Mouse (Mus musculus): Measurements from ENCODE around the gene Nrd1. TPM values are rescaled to one million over a fixed set of nuclear protein-coding genes. Genes with fewer than 3 reads are reported as not detected.

Gene Nrd1
- polyA plus RNA-seq, 1 experiment from 2014 or later, result 73.6 TPM

DNA sequence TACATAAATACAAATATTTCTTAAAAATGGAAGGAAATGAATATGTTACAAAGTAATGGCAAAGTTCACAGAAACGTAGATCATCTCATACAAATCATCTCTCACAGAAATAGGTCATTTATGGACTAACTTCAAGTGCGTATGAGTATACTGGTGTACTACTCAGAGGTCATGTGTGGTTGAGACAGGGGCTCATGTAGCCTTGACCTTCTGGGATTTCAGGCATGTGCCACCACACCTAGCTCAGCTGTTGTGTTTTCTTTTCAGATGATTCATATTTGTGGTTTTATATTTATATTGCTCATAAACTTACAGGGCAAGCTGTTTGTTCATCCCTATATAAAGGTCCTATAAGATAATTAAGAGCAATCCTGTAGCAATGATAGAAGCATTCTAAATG lies 29.8 kb downstream of the Nrd1 start:
- no peaks in the 10 kb centered on the region for H3K27me3 ChIP-seq
- H3K36me3 ChIP-seq, result peaks cover 51% of the 10 kb centered on the region
- 96% methylated on average over 2 of the region's 2 CpGs for WGBS
- H3K9me3 ChIP-seq, result no peaks in the 10 kb centered on the region
- H3K4me2 ChIP-seq, result no peak overlapping the region
- H3K4me1 ChIP-seq (replicated peaks), result no peaks in the 10 kb centered on the region
- H3K9ac ChIP-seq, result no peak overlapping the region
- no peak overlapping the region for H3K4me3 ChIP-seq
- no peak overlapping the region for H3K27ac ChIP-seq (replicated peaks)
- no peak for ATAC-seq (ENCODE audit: low FRiP score, low read depth)

DNA sequence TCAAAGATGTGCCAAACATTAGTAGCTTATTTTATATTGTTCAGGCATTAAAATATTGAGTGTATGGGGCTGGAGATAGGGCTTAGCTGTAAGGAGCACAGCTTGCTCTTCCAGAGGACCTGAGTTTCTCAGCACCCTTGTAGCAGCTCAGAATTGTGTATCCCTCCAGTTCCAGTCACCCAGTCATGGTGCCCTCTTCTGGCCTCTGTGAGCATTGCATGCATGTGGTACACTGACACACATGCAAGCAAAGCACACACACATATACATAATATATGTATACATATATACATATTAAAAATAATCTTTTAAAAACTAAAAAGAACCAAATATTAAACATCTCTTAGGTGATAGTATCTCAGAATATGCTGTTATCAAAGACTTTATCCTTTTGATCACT lies 35.9 kb downstream of the Nrd1 start:
- Histone ChIP-seq H3K9ac (no peak overlapping the region), H3K36me3 (peaks cover 59% of the 10 kb centered on the region), H3K4me2 (no peak overlapping the region), H3K4me3 (no peak overlapping the region), H3K27ac (replicated peaks) (no peak overlapping the region), H3K9me3 (no peaks in the 10 kb centered on the region), H3K4me1 (replicated peaks) (no peaks in the 10 kb centered on the region), H3K27me3 (no peaks in the 10 kb centered on the region)
- no peak for ATAC-seq (ENCODE audit: low FRiP score, low read depth)

DNA sequence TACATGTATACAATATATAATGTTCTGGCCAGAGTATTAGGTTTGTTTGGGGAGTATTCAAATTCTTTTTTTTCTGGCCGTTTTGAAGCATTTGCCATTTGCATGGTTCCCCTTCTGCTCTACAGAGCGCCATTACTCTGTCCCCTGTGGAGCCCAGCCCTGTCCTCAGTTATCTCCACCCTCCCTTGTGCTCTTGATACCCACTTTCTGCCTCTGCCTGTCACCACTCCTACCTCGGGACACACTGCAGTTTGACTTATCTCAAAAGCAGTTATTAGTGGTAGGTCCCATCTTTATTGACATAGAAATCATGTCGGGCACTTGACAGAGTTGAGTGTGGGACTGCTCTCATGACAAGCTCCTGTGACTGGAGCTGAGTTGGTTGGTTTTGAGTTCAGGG lies 42.3 kb downstream of the Nrd1 start:
- ATAC-seq (ENCODE audit: low FRiP score, low read depth), result no peak
- Histone ChIP-seq H3K9ac (no peak overlapping the region), H3K36me3 (peaks cover 74% of the 10 kb centered on the region), H3K4me3 (no peak overlapping the region), H3K27ac (replicated peaks) (no peak overlapping the region), H3K9me3 (no peaks in the 10 kb centered on the region), H3K27me3 (no peaks in the 10 kb centered on the region), H3K4me1 (replicated peaks) (no peaks in the 10 kb centered on the region), H3K4me2 (no peak overlapping the region)
- WGBS, result 90% methylated on average over 4 of the region's 4 CpGs

DNA sequence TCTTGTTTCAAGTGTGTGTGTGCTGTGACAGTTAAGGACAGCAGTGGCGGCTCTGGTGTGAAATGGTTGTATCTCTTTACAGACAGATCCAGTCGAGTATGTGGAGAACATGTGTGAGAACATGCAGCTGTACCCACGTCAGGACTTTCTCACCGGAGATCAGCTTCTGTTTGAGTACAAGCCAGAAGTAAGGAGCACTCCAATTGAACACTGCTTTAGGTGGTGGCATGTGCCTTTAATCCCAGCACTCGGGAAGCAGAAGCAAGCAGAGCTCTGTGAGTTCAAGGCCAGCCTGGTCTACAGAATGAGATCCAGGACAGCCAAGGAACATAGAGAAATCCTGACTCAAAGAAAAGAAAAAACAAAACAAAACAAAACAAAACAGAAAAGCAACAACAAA lies 42.8 kb downstream of the Nrd1 start:
- Histone ChIP-seq H3K9ac (no peak overlapping the region), H3K36me3 (peaks cover 77% of the 10 kb centered on the region), H3K4me1 (replicated peaks) (no peaks in the 10 kb centered on the region), H3K27ac (replicated peaks) (no peak overlapping the region), H3K4me2 (no peak overlapping the region), H3K9me3 (no peaks in the 10 kb centered on the region), H3K4me3 (no peak overlapping the region), H3K27me3 (no peaks in the 10 kb centered on the region)
- WGBS, result 89% methylated on average over 5 of the region's 5 CpGs
- no peak for ATAC-seq (ENCODE audit: low FRiP score, low read depth)

DNA sequence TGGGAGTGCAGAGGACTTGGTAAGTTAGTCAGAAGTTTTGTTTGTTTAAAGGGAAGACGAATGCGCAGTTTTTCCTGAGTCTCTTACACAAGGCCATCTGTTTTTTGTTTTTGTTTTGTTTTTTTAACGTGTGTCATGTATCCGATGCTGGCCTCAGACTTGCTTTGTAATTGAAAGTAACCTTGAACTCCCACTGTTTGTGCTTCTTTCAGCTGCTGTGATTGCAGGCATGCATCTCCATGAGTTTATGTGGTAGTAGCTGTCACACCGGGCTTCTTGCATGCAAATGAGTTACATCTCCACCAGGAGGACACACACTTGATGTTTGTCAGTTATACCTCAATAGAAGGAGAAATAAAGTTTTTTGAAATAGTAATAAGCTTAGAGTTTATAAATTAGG lies 43.3 kb downstream of the Nrd1 start:
- H3K4me2 ChIP-seq, result no peak overlapping the region
- WGBS, result 73% methylated on average over 5 of the region's 5 CpGs
- no peaks in the 10 kb centered on the region for H3K27me3 ChIP-seq
- H3K27ac ChIP-seq (replicated peaks), result no peak overlapping the region
- ATAC-seq (ENCODE audit: low FRiP score, low read depth), result no peak
- no peaks in the 10 kb centered on the region for H3K4me1 ChIP-seq (replicated peaks)
- H3K9ac ChIP-seq, result no peak overlapping the region
- H3K9me3 ChIP-seq, result no peaks in the 10 kb centered on the region
- H3K36me3 ChIP-seq, result peaks cover 74% of the 10 kb centered on the region
- H3K4me3 ChIP-seq, result no peak overlapping the region

DNA sequence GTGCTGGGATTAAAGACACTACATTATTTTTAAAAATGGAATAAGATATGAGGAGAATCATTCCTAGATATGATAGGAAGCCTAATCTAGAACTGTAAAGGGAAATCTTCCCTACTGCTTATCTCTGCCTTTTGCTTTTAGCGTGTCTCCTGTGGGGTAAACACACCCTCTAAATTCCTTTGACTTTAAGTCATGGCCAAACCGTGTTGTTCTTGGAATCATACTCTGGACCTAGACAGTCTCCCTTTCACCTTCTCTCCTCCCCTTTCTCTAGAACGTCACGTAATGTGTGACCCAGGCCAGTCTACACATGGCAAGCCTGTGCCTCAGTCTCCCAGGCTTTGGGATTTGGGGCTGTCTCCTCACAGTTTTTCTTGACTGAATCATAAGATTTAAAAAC lies 47.8 kb downstream of the Nrd1 start:
- Histone ChIP-seq H3K4me1 (replicated peaks) (no peaks in the 10 kb centered on the region), H3K4me3 (no peak overlapping the region), H3K4me2 (no peak overlapping the region), H3K36me3 (peaks cover 56% of the 10 kb centered on the region), H3K9ac (no peak overlapping the region), H3K27me3 (no peaks in the 10 kb centered on the region), H3K27ac (replicated peaks) (no peak overlapping the region), H3K9me3 (no peaks in the 10 kb centered on the region)
- no peak for ATAC-seq (ENCODE audit: low FRiP score, low read depth)
- WGBS, result 83% methylated on average over 4 of the region's 4 CpGs

DNA sequence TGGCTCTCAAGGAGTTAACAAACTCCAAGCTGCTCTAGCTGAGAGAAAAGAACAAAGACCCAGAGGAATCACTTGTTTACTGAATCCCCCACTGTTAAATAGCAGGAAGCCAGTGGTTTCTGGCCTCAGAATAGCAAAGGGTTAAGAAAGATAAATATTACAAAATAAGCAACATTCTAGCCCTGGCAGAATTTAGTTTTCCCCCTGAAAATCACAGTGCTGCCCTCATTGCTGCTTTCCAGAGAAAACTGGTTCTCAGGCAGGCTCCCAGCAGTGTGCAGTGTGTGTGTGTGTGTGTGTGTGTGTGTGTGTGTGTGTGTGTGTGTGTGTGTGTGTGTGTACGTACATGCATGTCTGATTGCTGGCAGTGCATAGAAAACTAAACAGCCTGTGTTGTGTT lies 51.8 kb downstream of the Nrd1 start:
- no peak for ATAC-seq (ENCODE audit: low FRiP score, low read depth)
- peak overlapping the region; percentile 45; the same call in 1 of the 2 replicates for H3K27ac ChIP-seq (replicated peaks)
- peaks cover 64% of the 10 kb centered on the region for H3K36me3 ChIP-seq
- no peaks in the 10 kb centered on the region for H3K4me1 ChIP-seq (replicated peaks)
- no peak overlapping the region for H3K9ac ChIP-seq
- H3K4me2 ChIP-seq, result no peak overlapping the region
- H3K9me3 ChIP-seq, result no peaks in the 10 kb centered on the region
- WGBS, result 38% methylated on average over 1 of the region's 1 CpGs
- no peaks in the 10 kb centered on the region for H3K27me3 ChIP-seq
- no peak overlapping the region for H3K4me3 ChIP-seq

DNA sequence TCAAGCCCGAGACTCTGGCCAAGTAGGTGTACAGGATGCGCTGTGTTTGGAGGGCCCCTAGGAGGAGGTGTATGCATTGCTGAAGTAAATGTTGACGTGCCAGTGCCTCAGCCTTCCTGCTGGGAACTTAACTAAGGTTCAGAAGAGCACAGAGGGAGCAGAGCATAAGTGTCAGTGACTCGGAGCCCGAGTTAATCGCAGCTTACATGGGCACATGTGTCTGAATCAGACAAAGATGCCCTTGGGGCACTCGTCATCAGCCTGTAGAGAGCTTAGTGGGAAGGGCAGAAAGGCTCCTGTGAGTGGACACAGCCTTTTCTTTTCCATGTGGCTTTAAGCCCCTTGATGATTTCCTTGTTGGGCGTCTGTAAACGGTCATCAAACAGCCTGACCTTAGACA lies 53.5 kb downstream of the Nrd1 start:
- H3K27me3 ChIP-seq, result no peaks in the 10 kb centered on the region
- 80% methylated on average over 9 of the region's 9 CpGs for WGBS
- ATAC-seq (ENCODE audit: low FRiP score, low read depth), result no peak
- H3K4me3 ChIP-seq, result no peak overlapping the region
- no peak overlapping the region for H3K9ac ChIP-seq
- H3K4me1 ChIP-seq (replicated peaks), result no peaks in the 10 kb centered on the region
- peaks cover 69% of the 10 kb centered on the region for H3K36me3 ChIP-seq
- no peak overlapping the region for H3K27ac ChIP-seq (replicated peaks)
- no peak overlapping the region for H3K4me2 ChIP-seq
- H3K9me3 ChIP-seq, result no peaks in the 10 kb centered on the region

DNA sequence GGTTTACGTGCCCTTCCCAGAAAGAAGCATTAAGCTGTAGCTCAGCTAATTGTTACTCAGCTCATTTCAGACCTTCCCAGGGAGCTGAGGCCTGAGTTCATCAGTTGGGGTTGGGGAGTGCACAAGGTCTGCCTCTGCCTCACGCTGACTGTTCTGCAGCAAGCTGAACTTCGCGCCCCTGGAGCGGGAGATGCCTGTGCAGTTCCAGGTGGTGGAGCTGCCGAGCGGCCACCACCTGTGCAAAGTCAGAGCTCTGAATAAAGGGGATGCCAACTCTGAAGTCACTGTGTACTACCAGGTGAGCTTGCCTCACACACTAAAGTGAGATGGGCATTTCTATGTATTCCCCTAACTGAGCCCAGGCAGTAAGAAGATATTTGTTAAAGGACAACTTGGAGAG lies 55.9 kb downstream of the Nrd1 start:
- H3K36me3 ChIP-seq, result peaks cover 71% of the 10 kb centered on the region
- H3K9ac ChIP-seq, result no peak overlapping the region
- H3K9me3 ChIP-seq, result no peaks in the 10 kb centered on the region
- H3K4me2 ChIP-seq, result no peak overlapping the region
- H3K27me3 ChIP-seq, result no peaks in the 10 kb centered on the region
- H3K4me3 ChIP-seq, result no peak overlapping the region
- H3K4me1 ChIP-seq (replicated peaks), result no peaks in the 10 kb centered on the region
- no peak for ATAC-seq (ENCODE audit: low FRiP score, low read depth)
- WGBS, result 85% methylated on average over 7 of the region's 7 CpGs
- no peak overlapping the region for H3K27ac ChIP-seq (replicated peaks)

DNA sequence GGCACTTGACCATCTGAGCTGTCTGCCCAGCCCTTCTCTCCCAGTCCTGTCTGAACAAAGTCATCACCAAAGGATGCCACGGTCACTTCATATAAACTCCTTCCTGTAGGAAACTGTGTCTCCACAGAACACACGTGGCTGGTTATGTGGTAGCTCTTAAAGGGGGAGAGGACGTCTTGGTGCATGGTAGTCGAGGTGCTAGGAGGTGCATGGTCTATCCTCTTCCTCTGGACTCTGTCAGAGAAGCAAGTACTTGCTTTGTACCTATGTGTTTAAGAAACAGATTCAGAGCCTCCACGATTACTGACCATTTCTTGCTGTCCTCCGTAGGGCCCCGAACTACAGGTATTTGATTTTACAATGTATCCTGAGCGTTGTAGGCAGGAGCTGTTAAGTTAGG lies 57.2 kb downstream of the Nrd1 start:
- no peaks in the 10 kb centered on the region for H3K9me3 ChIP-seq

DNA sequence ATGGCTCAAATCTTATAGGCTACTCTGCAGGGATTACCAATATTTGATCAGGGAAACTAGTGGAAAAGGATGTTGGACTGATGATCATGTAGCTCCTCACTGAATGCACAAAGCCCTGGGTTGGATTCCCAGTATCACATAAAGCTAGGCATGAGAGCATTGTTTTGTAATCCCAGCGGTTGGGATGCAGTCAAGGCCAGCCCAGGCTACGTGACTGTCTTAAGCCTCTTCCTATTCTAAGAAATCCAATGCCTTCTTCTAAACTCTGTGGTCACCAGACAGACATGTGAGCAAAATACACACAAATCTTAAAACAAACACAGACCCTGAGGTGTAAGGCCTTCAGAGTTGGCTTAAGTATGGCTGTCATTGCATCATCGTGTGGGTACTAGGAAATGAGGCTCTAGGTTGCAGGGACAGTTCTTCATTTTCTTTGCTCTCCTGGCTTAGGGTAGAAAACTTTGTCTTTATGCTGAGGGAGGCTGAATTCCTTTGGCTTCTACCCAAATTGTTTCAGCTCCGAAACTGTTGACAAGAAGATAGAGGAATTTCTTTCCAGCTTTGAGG lies 58.9 kb downstream of the Nrd1 start:
- no peak for ATAC-seq (ENCODE audit: low FRiP score, low read depth)
- peaks cover 87% of the 10 kb centered on the region for H3K36me3 ChIP-seq
- no peaks in the 10 kb centered on the region for H3K4me1 ChIP-seq (replicated peaks)
- 91% methylated on average over 4 of the region's 4 CpGs for WGBS
- no peaks in the 10 kb centered on the region for H3K9me3 ChIP-seq
- H3K27ac ChIP-seq (replicated peaks), result no peak overlapping the region
- H3K9ac ChIP-seq, result no peak overlapping the region
- H3K4me3 ChIP-seq, result no peak overlapping the region
- no peaks in the 10 kb centered on the region for H3K27me3 ChIP-seq
- no peak overlapping the region for H3K4me2 ChIP-seq

More for the DNA sequence above, 57.2 kb downstream of the Nrd1 start:
- peaks cover 81% of the 10 kb centered on the region for H3K36me3 ChIP-seq
- no peak overlapping the region for H3K9ac ChIP-seq
- no peak overlapping the region for H3K27ac ChIP-seq (replicated peaks)
- WGBS, result 95% methylated on average over 8 of the region's 8 CpGs
- no peak overlapping the region for H3K4me2 ChIP-seq
- no peaks in the 10 kb centered on the region for H3K27me3 ChIP-seq
- H3K4me1 ChIP-seq (replicated peaks), result no peaks in the 10 kb centered on the region
- no peak overlapping the region for H3K4me3 ChIP-seq
- no peak for ATAC-seq (ENCODE audit: low FRiP score, low read depth)

DNA sequence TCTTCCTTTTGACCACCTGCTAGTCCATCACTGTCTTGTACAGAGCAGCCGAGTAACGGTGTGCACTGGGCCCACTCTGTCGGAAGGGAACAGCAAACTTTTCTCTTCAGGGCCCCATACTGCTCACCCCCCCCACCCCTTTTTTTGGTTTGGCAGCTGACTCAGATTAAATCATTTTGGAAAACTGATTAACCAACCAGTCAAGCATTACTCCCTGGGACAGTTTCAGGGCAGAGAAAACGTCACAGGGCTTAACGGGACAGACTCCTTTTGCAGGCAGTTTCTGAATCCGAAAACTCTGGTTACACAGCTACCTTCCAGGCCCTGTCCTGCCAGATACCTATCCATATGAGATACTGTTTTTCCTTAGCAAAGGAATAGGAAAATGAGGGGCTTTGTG lies 64.5 kb downstream of the Nrd1 start:
- no peaks in the 10 kb centered on the region for H3K9me3 ChIP-seq
- no peak overlapping the region for H3K27ac ChIP-seq (replicated peaks)
- peaks cover 75% of the 10 kb centered on the region for H3K36me3 ChIP-seq
- no peak for ATAC-seq (ENCODE audit: low FRiP score, low read depth)
- WGBS, result 86% methylated on average over 6 of the region's 6 CpGs
- H3K27me3 ChIP-seq, result no peaks in the 10 kb centered on the region
- H3K4me3 ChIP-seq, result no peak overlapping the region
- no peaks in the 10 kb centered on the region for H3K4me1 ChIP-seq (replicated peaks)
- H3K4me2 ChIP-seq, result no peak overlapping the region
- no peak overlapping the region for H3K9ac ChIP-seq

DNA sequence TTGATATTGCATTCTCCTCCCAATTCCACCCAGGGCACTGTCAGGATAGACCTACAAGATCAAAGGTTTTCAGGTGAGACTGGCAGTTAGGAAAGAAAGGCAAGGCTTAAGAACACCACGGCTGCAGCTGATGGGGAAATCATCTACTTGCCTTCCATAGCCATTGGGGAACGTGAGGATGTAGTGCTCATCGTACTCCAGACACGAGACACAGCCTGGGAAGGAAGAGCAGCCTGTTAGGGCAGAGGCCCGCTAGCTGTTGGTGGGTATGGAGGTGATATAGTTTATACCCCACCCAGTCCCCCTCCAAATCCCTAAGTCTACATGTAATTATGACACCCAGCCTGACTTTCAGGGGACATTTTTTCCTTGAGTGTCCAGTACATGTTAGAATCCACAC lies 65.3 kb downstream of the Nrd1 start:
- H3K9ac ChIP-seq, result no peak overlapping the region
- peaks cover 73% of the 10 kb centered on the region for H3K36me3 ChIP-seq
- ATAC-seq (ENCODE audit: low FRiP score, low read depth), result no peak
- no peak overlapping the region for H3K4me3 ChIP-seq
- H3K4me2 ChIP-seq, result no peak overlapping the region
- H3K27me3 ChIP-seq, result no peaks in the 10 kb centered on the region
- H3K9me3 ChIP-seq, result no peaks in the 10 kb centered on the region
- 95% methylated on average over 5 of the region's 5 CpGs for WGBS
- no peaks in the 10 kb centered on the region for H3K4me1 ChIP-seq (replicated peaks)
- no peak overlapping the region for H3K27ac ChIP-seq (replicated peaks)

Measured in hindbrain, embryonic 15.5 days (tissue).